Mouse (Mus musculus): ENCODE results near the gene Sos2. TPM values are rescaled to one million over a fixed set of nuclear protein-coding genes. Genes with fewer than 3 reads are reported as not detected.
"Not testable (repeated sequence)": the region's sequence is repeated elsewhere in the genome, so short reads cannot be mapped to it uniquely, and the experiment has no call there.

Sos2 gene
- polyA plus RNA-seq, 1 experiment from 2014 or later: 8.5 TPM

- Histone ChIP-seq H3K27me3 (replicated peaks) (no peaks in the 10 kb centered on the region), H3K9ac (no peak overlapping the region), H3K9me3 (no peaks in the 10 kb centered on the region), H3K36me3 (no peaks in the 10 kb centered on the region), H3K4me3 (replicated peaks) (no peak overlapping the region), H3K4me2 (replicated peaks) (no peak overlapping the region), H3K4me1 (replicated peaks) (no peaks in the 10 kb centered on the region), H3K27ac (no peak overlapping the region)
- no peak for ATAC-seq
- 96% methylated on average over 5 of the region's 5 CpGs for WGBS
Measured at GRCm38 (mm10) chr12:69661658-69662057, 20.0 kb downstream of the Sos2 start.

- not testable (repeated sequence) for H3K27me3 ChIP-seq (replicated peaks); H3K27ac ChIP-seq; H3K9ac ChIP-seq; H3K4me1 ChIP-seq (replicated peaks); H3K4me3 ChIP-seq (replicated peaks); H3K9me3 ChIP-seq; H3K4me2 ChIP-seq (replicated peaks); H3K36me3 ChIP-seq
- peak; percentile 80 for ATAC-seq
Measured at GRCm38 (mm10) chr12:69653973-69654372, 27.7 kb downstream of the Sos2 start.

DNA sequence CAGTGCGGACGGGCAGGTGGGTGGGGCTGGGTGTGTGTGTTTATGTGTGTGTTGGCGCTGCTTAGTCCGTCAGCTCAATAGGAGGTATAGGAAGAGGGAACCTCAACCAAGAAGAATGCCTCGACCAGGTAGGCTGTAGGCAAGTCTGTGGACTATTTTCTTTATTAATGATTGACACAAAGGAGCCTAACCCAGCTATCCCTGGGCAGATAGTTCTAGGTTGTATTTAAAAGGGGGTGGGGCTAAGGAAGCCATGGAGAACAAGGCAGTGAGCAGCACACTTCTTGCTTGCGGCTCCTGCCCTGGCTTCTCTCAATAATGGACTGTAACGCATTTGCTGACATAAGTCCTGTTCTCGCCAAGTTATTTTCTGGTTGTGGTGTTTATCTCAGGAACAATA is 32.1 kb downstream of the Sos2 start:
- peak; percentile 87 for ATAC-seq
- Histone ChIP-seq H3K9ac (no peak overlapping the region), H3K4me3 (replicated peaks) (no peak overlapping the region), H3K9me3 (no peaks in the 10 kb centered on the region), H3K4me2 (replicated peaks) (no peak overlapping the region), H3K27me3 (replicated peaks) (no peaks in the 10 kb centered on the region), H3K27ac (no peak overlapping the region), H3K4me1 (replicated peaks) (no peaks in the 10 kb centered on the region), H3K36me3 (peaks cover 4% of the 10 kb centered on the region)
- 63% methylated on average over 8 of the region's 8 CpGs for WGBS

- Histone ChIP-seq H3K27me3 (replicated peaks) (no peaks in the 10 kb centered on the region), H3K36me3 (0 out of 2 replicates have a peak, but pooled peaks cover 2% of the 10 kb centered on the region), H3K4me1 (replicated peaks) (no peaks in the 10 kb centered on the region), H3K4me3 (replicated peaks) (no peak overlapping the region), H3K9ac (no peak overlapping the region), H3K9me3 (no peaks in the 10 kb centered on the region), H3K4me2 (replicated peaks) (no peak overlapping the region), H3K27ac (no peak overlapping the region)
- WGBS: 77% methylated on average over 8 of the region's 8 CpGs
- ATAC-seq: peak; percentile 60
Measured at GRCm38 (mm10) chr12:69645821-69646616, 35.6 kb downstream of the Sos2 start.

DNA sequence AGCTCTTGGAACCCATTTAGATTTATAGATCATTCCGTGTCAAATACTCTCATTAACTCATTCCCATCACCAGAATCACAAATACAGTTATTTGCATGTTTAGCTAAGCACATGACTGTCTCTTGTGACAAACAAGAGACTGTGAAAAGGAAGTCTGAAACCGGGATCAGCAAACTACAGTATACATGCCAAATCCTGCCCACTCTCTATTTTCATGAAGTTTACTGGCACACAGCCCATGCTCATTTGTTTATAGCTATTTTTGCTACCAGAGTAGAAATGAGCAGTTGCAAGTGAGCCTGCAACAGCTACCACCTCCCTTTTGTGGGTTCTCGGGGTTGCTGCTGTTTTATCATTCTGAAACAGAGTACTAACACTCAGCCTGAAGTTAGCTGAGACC is 36.8 kb downstream of the Sos2 start:
- Histone ChIP-seq H3K4me2 (replicated peaks) (no peak overlapping the region), H3K27me3 (replicated peaks) (no peaks in the 10 kb centered on the region), H3K36me3 (0 out of 2 replicates have a peak, but pooled peaks cover 2% of the 10 kb centered on the region), H3K9ac (no peak overlapping the region), H3K9me3 (no peaks in the 10 kb centered on the region), H3K27ac (no peak overlapping the region), H3K4me1 (replicated peaks) (no peaks in the 10 kb centered on the region), H3K4me3 (replicated peaks) (no peak overlapping the region)
- 57% methylated on average over 3 of the region's 3 CpGs for whole genome bisulfite sequencing
- no peak for ATAC-seq

GRCm38 (mm10) chr12:69642877-69643276 is 38.8 kb downstream of the Sos2 start:
- ATAC-seq: no peak
- no peaks in the 10 kb centered on the region for H3K4me1 ChIP-seq (replicated peaks)

GRCm38 (mm10) chr12:69634761-69635160 is 46.9 kb downstream of the Sos2 start:
- ATAC-seq: no peak
- no peak overlapping the region for H3K9ac ChIP-seq
- H3K9me3 ChIP-seq: no peaks in the 10 kb centered on the region
- whole genome bisulfite sequencing: 95% methylated on average over 3 of the region's 3 CpGs
- H3K27me3 ChIP-seq (replicated peaks): no peaks in the 10 kb centered on the region
- no peak overlapping the region for H3K4me3 ChIP-seq (replicated peaks)
- H3K4me1 ChIP-seq (replicated peaks): no peaks in the 10 kb centered on the region
- no peak overlapping the region for H3K27ac ChIP-seq
- no peak overlapping the region for H3K4me2 ChIP-seq (replicated peaks)
- peaks cover 3% of the 10 kb centered on the region; the same call in 1 of the 2 replicates for H3K36me3 ChIP-seq

More at GRCm38 (mm10) chr12:69642877-69643276, 38.8 kb downstream of the Sos2 start:
- Histone ChIP-seq H3K4me2 (replicated peaks) (no peak overlapping the region), H3K9ac (no peak overlapping the region), H3K9me3 (no peaks in the 10 kb centered on the region), H3K27me3 (replicated peaks) (no peaks in the 10 kb centered on the region), H3K27ac (no peak overlapping the region), H3K36me3 (peaks cover 5% of the 10 kb centered on the region; the same call in 1 of the 2 replicates), H3K4me3 (replicated peaks) (no peak overlapping the region)
- WGBS: 89% methylated on average over 5 of the region's 5 CpGs

DNA sequence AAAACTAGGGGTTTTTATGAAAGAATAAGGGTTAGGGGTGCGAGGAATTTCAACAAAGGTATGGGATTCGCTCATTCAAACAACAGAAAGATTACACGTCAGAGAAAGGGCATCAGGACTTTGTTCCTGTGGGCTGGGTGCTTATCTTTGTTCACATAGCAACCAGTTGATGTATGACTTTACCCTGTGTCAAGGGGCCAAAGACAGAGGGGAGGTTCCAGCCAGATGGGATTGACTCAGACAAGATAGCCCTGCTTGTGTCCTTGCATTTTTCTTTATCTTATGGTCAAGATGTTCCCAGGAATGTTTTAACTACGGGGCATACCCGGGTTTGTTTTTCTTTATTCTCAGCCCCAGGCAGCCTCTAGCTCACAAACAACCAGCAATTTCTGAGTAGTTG is 63.1 kb downstream of the Sos2 start:
- H3K36me3 ChIP-seq; H3K4me1 ChIP-seq (replicated peaks); ATAC-seq; H3K4me3 ChIP-seq (replicated peaks); H3K27ac ChIP-seq; H3K27me3 ChIP-seq (replicated peaks); H3K9ac ChIP-seq; H3K4me2 ChIP-seq (replicated peaks); H3K9me3 ChIP-seq: not testable (repeated sequence)
- WGBS: 71% methylated on average over 5 of the region's 5 CpGs

DNA sequence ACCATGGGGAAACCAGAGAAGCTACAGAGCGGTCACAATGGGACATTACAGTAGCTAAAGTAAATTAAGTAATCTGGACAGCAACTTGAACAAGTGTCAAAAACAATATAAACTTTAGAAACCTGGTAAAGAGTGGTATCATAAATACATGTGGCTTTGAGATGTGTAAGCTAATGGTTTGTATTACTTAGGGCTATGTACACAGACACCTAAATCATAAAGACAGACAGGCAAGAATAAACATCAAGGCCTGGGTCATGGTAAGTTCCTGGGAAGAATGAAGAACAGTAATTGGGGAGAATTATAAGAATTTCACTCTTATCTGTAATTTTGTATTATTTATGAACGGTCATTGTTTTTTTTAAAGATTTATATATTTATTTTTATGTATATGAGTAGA is 77.3 kb downstream of the Sos2 start:
- no peak for ATAC-seq
- Histone ChIP-seq H3K4me1 (replicated peaks) (no peaks in the 10 kb centered on the region), H3K27ac (no peak overlapping the region), H3K4me2 (replicated peaks) (no peak overlapping the region), H3K27me3 (replicated peaks) (no peaks in the 10 kb centered on the region), H3K9me3 (no peaks in the 10 kb centered on the region), H3K9ac (no peak overlapping the region), H3K36me3 (no peaks in the 10 kb centered on the region), H3K4me3 (replicated peaks) (no peak overlapping the region)
- 61% methylated on average over 2 of the region's 2 CpGs for WGBS

GRCm38 (mm10) chr12:69597446-69597845 is 84.2 kb downstream of the Sos2 start:
- no peak overlapping the region for H3K9ac ChIP-seq
- 82% methylated on average over 4 of the region's 4 CpGs for WGBS

GRCm38 (mm10) chr12:69593130-69593529 is 88.5 kb downstream of the Sos2 start:
- H3K4me1 ChIP-seq (replicated peaks): no peaks in the 10 kb centered on the region
- no peak for ATAC-seq
- no peak overlapping the region for H3K9ac ChIP-seq
- H3K36me3 ChIP-seq: peaks cover 8% of the 10 kb centered on the region
- H3K27me3 ChIP-seq (replicated peaks): no peaks in the 10 kb centered on the region
- H3K27ac ChIP-seq: no peak overlapping the region
- no peak overlapping the region for H3K4me3 ChIP-seq (replicated peaks)
- H3K9me3 ChIP-seq: no peaks in the 10 kb centered on the region
- WGBS: 89% methylated on average over 5 of the region's 5 CpGs
- H3K4me2 ChIP-seq (replicated peaks): no peak overlapping the region

More at GRCm38 (mm10) chr12:69597446-69597845, 84.2 kb downstream of the Sos2 start:
- Histone ChIP-seq H3K27me3 (replicated peaks) (no peaks in the 10 kb centered on the region), H3K4me2 (replicated peaks) (no peak overlapping the region), H3K36me3 (peaks cover 4% of the 10 kb centered on the region; the same call in 1 of the 2 replicates), H3K9me3 (no peaks in the 10 kb centered on the region), H3K4me1 (replicated peaks) (no peaks in the 10 kb centered on the region), H3K27ac (no peak overlapping the region), H3K4me3 (replicated peaks) (no peak overlapping the region)
- no peak for ATAC-seq

DNA sequence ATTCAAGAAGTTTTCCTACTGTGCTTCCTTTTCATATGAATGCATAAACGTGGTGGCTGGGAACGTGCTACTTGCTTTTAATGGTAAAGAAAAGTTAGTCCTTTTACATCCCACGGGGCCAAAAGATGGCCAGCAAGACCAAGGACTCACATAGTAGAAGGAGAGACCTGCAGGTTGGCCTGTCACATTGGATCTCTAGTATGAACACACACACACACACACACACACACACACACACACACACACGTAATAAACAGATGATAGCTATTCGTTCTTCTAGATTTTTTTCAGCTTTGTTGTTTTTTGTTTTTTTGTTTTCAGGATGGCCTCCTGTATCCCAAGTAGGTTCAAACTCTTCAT is 98.4 kb downstream of the Sos2 start:
- Histone ChIP-seq H3K9ac (peak overlapping the region; percentile 71), H3K4me3 (replicated peaks) (peak overlapping the region; percentile 70), H3K9me3 (no peaks in the 10 kb centered on the region), H3K4me1 (replicated peaks) (0 out of 2 replicates have a peak, but pooled peaks cover 2% of the 10 kb centered on the region), H3K27me3 (replicated peaks) (no peaks in the 10 kb centered on the region), H3K36me3 (peaks cover 19% of the 10 kb centered on the region; the same call in 1 of the 2 replicates), H3K4me2 (replicated peaks) (peak overlapping the region; percentile 64), H3K27ac (peak overlapping the region; percentile 65)
- ATAC-seq: peak; percentile 42
- WGBS: 43% methylated on average over 5 of the region's 5 CpGs
